Mouse (Mus musculus): ENCODE data around the gene Bmp10.
A peak's percentile ranks its signal among the peaks of the same experiment; 100 is the strongest.

Gene Bmp10

GRCm38 (mm10) chr6:87428487-87429044 lies at the start of gene Bmp10:
Gene Bmp10, plus strand, starts transcription at chr6:87428994.
- no peak for DNase-seq (ENCODE audit: low spot score in 2 of 2)

- peak in 1 of 2 experiments; percentile 27 for DNase-seq (ENCODE audit: low spot score in 2 of 2)
Measured at GRCm38 (mm10) chr6:87383926-87384691, 44.7 kb upstream of the Bmp10 start.

- DNase-seq (ENCODE audit: low spot score in 2 of 2) = no peak
Measured at GRCm38 (mm10) chr6:87384761-87385160, 44.0 kb upstream of the Bmp10 start.

- peak; percentile 56 to 77 for DNase-seq (ENCODE audit: low spot score in 2 of 2)
Measured at GRCm38 (mm10) chr6:87386203-87386602, 42.6 kb upstream of the Bmp10 start.

- DNase-seq (ENCODE audit: low spot score in 2 of 2) = no peak
Measured at GRCm38 (mm10) chr6:87386681-87387080, 42.1 kb upstream of the Bmp10 start.

GRCm38 (mm10) chr6:87388877-87389276 lies 39.9 kb upstream of the Bmp10 start, which contains the start of gene Gkn3:
Gene Gkn3, minus strand, starts transcription at chr6:87388935.
- no peak for DNase-seq (ENCODE audit: low spot score in 2 of 2)

GRCm38 (mm10) chr6:87389455-87389989 lies 39.3 kb upstream of the Bmp10 start:
- DNase-seq (ENCODE audit: low spot score in 2 of 2) = no peak

- DNase-seq (ENCODE audit: low spot score in 2 of 2) = no peak
Measured at GRCm38 (mm10) chr6:87393466-87394205, 35.2 kb upstream of the Bmp10 start.

- DNase-seq (ENCODE audit: low spot score in 2 of 2) = no peak
Measured at GRCm38 (mm10) chr6:87394783-87395182, 34.0 kb upstream of the Bmp10 start.

- DNase-seq (ENCODE audit: low spot score in 2 of 2) = peak; percentile 53 to 78
Measured at GRCm38 (mm10) chr6:87399137-87399536, 29.7 kb upstream of the Bmp10 start.

- DNase-seq (ENCODE audit: low spot score in 2 of 2) = no peak
Measured at GRCm38 (mm10) chr6:87399886-87400566, 28.8 kb upstream of the Bmp10 start.

GRCm38 (mm10) chr6:87401456-87401855 lies 27.3 kb upstream of the Bmp10 start:
- no peak for DNase-seq (ENCODE audit: low spot score in 2 of 2)

- DNase-seq (ENCODE audit: low spot score in 2 of 2) = no peak
Measured at GRCm38 (mm10) chr6:87412011-87412410, 16.8 kb upstream of the Bmp10 start.

- no peak for DNase-seq (ENCODE audit: low spot score in 2 of 2)
Measured at GRCm38 (mm10) chr6:87422304-87422703, 6.5 kb upstream of the Bmp10 start.

- DNase-seq (ENCODE audit: low spot score in 2 of 2) = peak in 1 of 2 experiments; percentile 47
Measured at GRCm38 (mm10) chr6:87424037-87424816, 4.6 kb upstream of the Bmp10 start.

GRCm38 (mm10) chr6:87426954-87427353 lies 1.8 kb upstream of the Bmp10 start:
- no peak for DNase-seq (ENCODE audit: low spot score in 2 of 2)

GRCm38 (mm10) chr6:87427616-87428015 lies 1.2 kb upstream of the Bmp10 start:
- no peak for DNase-seq (ENCODE audit: low spot score in 2 of 2)

- DNase-seq (ENCODE audit: low spot score in 2 of 2) = no peak
Measured at GRCm38 (mm10) chr6:87435791-87436190, 7.0 kb downstream of the Bmp10 start.

- no peak for DNase-seq (ENCODE audit: low spot score in 2 of 2)
Measured at GRCm38 (mm10) chr6:87436745-87437144, 8.0 kb downstream of the Bmp10 start.

- no peak for DNase-seq (ENCODE audit: low spot score in 2 of 2)
Measured at GRCm38 (mm10) chr6:87443253-87443652, 14.5 kb downstream of the Bmp10 start.

GRCm38 (mm10) chr6:87445222-87445621 lies 16.4 kb downstream of the Bmp10 start:
- DNase-seq (ENCODE audit: low spot score in 2 of 2) = no peak

All from cerebellum, postnatal 4 days (tissue).